Mouse (Mus musculus): ENCODE data around the gene Rcc1. TPM values are rescaled to one million over a fixed set of nuclear protein-coding genes. Genes with fewer than 3 reads are reported as not detected.
"Not testable (repeated sequence)": the region's sequence is repeated elsewhere in the genome, so short reads cannot be mapped to it uniquely, and the experiment has no call there.

Rcc1 gene
- polyA plus RNA-seq, 1 experiment from 2014 or later, result 70.8 TPM

DNA sequence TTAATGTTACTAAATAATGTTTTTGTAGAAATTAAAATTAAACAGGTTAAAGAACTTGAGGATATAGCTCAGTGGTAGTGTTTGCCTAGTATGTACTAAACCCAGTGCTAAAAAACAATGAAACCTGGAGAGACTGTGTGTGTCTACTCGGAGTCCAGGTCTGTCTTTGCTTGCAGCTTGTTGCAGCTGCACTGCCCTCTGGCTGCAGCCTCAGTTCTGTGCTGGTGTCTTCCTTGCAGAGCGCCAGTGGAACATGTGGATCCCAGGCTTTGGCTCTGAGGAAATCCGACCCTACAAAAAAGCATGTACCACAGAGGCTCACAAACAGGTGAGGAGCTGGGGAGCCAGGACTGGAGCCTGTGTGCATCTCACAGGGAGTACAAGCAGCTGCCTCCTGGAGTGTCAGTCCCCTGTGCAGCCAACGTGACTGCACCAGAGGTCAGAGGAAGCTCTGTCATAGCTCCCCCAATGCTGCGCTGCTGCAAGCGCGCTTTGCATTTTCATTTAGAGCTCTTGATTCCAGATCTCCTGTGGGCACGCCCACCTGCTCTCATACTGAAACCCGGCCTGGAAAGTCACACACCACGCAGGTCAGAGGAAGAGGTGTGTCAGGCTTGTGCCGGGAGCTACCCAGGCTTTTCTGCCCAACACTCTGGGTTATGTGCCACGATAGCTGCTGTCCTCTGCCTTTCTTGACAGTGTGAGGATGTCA, 61.6 kb downstream of the Rcc1 start:
- Histone ChIP-seq H3K27ac (ENCODE audit: low read depth, low read length) (no peak overlapping the region), H3K9me3 (ENCODE audit: control insufficient read depth, low read length) (no peaks in the 10 kb centered on the region), H3K27me3 (ENCODE audit: control insufficient read depth, insufficient read depth, low read length) (no peaks in the 10 kb centered on the region), H3K36me3 (ENCODE audit: control insufficient read depth, insufficient read depth, low read length) (peaks cover 7% of the 10 kb centered on the region; the same call in 1 of the 2 replicates), H3K4me2 (ENCODE audit: low read depth) (no peak overlapping the region), H3K9ac (ENCODE audit: low read length) (no peak overlapping the region), H3K4me3 (ENCODE audit: low read depth, low read length) (no peak overlapping the region), H3K4me1 (ENCODE audit: control insufficient read depth, insufficient read depth, low read length) (no peaks in the 10 kb centered on the region)
- 82% methylated on average over 12 of the region's 12 CpGs for WGBS
- DNase-seq (ENCODE audit: low spot score) (no peak), ATAC-seq (ENCODE audit: insufficient read depth, low FRiP score, low TSS enrichment) (no peak)

- H3K27ac ChIP-seq (ENCODE audit: low read depth, low read length), result no peak overlapping the region
- H3K4me2 ChIP-seq (ENCODE audit: low read depth), result no peak overlapping the region
- no peak for DNase-seq (ENCODE audit: low spot score)
- H3K4me1 ChIP-seq (ENCODE audit: control insufficient read depth, insufficient read depth, low read length), result no peaks in the 10 kb centered on the region
- ATAC-seq (ENCODE audit: insufficient read depth, low FRiP score, low TSS enrichment), result no peak
- no peak overlapping the region for H3K4me3 ChIP-seq (ENCODE audit: low read depth, low read length)
- peaks cover 7% of the 10 kb centered on the region; the same call in 1 of the 2 replicates for H3K36me3 ChIP-seq (ENCODE audit: control insufficient read depth, insufficient read depth, low read length)
- 93% methylated on average over 4 of the region's 4 CpGs for WGBS
- H3K9me3 ChIP-seq (ENCODE audit: control insufficient read depth, low read length), result no peaks in the 10 kb centered on the region
- H3K27me3 ChIP-seq (ENCODE audit: control insufficient read depth, insufficient read depth, low read length), result no peaks in the 10 kb centered on the region
- no peak overlapping the region for H3K9ac ChIP-seq (ENCODE audit: low read length)
Measured at GRCm38 (mm10) chr4:132291056-132291455, 62.3 kb downstream of the Rcc1 start.

DNA sequence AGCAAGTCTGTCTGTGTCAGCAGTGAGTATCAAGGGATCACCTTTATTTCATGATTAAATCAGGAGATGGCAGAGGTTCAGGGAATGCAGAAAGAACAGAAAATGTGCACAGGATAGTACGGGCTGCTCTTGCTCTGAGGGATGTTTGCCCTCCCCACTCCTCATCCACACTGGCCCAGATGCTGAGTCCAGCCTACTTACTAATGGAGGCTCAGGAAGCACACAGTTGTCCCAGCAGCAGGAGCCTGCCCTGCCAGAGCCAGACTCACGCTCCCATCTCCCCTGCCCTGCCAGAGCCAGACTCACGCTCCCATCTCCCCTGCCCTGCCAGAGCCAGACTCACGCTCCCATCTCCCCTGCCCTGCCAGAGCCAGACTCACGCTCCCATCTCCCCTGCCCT, 64.6 kb downstream of the Rcc1 start:
- H3K27ac ChIP-seq (ENCODE audit: low read depth, low read length); H3K4me3 ChIP-seq (ENCODE audit: low read depth, low read length); H3K4me1 ChIP-seq (ENCODE audit: control insufficient read depth, insufficient read depth, low read length); H3K4me2 ChIP-seq (ENCODE audit: low read depth); H3K27me3 ChIP-seq (ENCODE audit: control insufficient read depth, insufficient read depth, low read length); H3K9me3 ChIP-seq (ENCODE audit: control insufficient read depth, low read length); H3K9ac ChIP-seq (ENCODE audit: low read length); ATAC-seq (ENCODE audit: insufficient read depth, low FRiP score, low TSS enrichment); DNase-seq (ENCODE audit: low spot score); H3K36me3 ChIP-seq (ENCODE audit: control insufficient read depth, insufficient read depth, low read length): not testable (repeated sequence)
- WGBS, result 79% methylated on average over 3 of the region's 5 CpGs

Other genes starting within 250 kb of the Rcc1 start
- 0.05 and 0.08 TPM in 2 replicates for gene Oprd1, start 209.1 kb downstream of the Rcc1 start, polyA plus RNA-seq (2014; fragmentation: Nextera tagmentation; extraction: Ambion mirVana)
- 159 and 169 TPM in 2 replicates for gene Ythdf2, start 141.3 kb downstream of the Rcc1 start, polyA plus RNA-seq (2014; fragmentation: Nextera tagmentation; extraction: Ambion mirVana)
- 36.9 and 41.6 TPM in 2 replicates for gene Gmeb1, start 92.0 kb downstream of the Rcc1 start, polyA plus RNA-seq (2014; fragmentation: Nextera tagmentation; extraction: Ambion mirVana)
- gene Taf12, start 79.2 kb downstream of the Rcc1 start, polyA plus RNA-seq (2014; fragmentation: Nextera tagmentation; extraction: Ambion mirVana), result 59.7 and 59.8 TPM in 2 replicates
- 0.74 and 0.78 TPM in 2 replicates for gene Rab42, start 50.2 kb downstream of the Rcc1 start, polyA plus RNA-seq (2014; fragmentation: Nextera tagmentation; extraction: Ambion mirVana)
- gene Trnau1ap, start 24.1 kb downstream of the Rcc1 start, polyA plus RNA-seq (2014; fragmentation: Nextera tagmentation; extraction: Ambion mirVana), result 79.3 and 82.9 TPM in 2 replicates
- gene Phactr4, start 68.9 kb upstream of the Rcc1 start, polyA plus RNA-seq (2014; fragmentation: Nextera tagmentation; extraction: Ambion mirVana), result 24.7 and 26.9 TPM in 2 replicates
- gene Med18, start 110.3 kb upstream of the Rcc1 start, polyA plus RNA-seq (2014; fragmentation: Nextera tagmentation; extraction: Ambion mirVana), result 15.7 and 17.0 TPM in 2 replicates
- gene Sesn2, start 156.9 kb upstream of the Rcc1 start, polyA plus RNA-seq (2014; fragmentation: Nextera tagmentation; extraction: Ambion mirVana), result 6.1 and 7.0 TPM in 2 replicates
- 1,030 and 1,051 TPM in 2 replicates for gene Atpif1, start 180.1 kb upstream of the Rcc1 start, polyA plus RNA-seq (2014; fragmentation: Nextera tagmentation; extraction: Ambion mirVana)
- 211 and 219 TPM in 2 replicates for gene Dnajc8, start 181.9 kb upstream of the Rcc1 start, polyA plus RNA-seq (2014; fragmentation: Nextera tagmentation; extraction: Ambion mirVana)
- 0.12 and 0.21 TPM in 2 replicates for gene Ptafr, start 210.5 kb upstream of the Rcc1 start, polyA plus RNA-seq (2014; fragmentation: Nextera tagmentation; extraction: Ambion mirVana)

Measured in neural tube, embryonic 11.5 days (tissue).